Comparison of ENCODE assay signal across 23 mouse cellular contexts in the genomic region with DNA sequence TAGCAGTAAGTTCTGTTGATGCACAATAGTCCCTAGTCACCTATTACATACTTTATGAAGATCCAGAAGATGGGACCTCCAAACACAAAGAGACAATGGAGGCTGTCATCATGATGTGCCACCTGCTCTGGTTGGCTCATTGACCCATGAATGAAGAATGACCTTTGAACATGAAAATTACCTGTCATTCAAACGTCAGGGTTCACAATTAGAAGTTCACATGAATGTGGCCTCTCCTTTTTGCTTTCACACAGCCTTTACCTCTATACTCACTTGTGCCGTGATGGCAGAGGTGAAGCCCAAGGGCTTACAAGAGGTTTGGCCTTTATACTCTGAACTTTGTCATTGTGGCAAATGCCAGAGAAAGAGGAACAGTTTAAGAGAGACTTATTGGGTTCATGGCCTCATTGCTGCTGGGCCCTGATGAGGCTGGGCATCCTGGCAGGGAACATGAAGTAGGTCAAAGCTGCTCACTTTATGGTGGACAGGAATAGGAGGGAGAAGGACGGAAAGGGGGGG. TPM values are rescaled to one million over a fixed set of nuclear protein-coding genes. Genes with fewer than 3 reads are reported as not detected.
"Had no signal": no experiment of that assay in that cellular context is flagged by ENCODE, and none has a peak within 500 bp of the region (broad histone marks: within the 10 kb centered on the region; RNA-seq: fewer than 3 reads in every experiment).

No protein-coding gene starts in this region.

- H3K4me3 ChIP-seq: limb, embryonic 10.5 days; limb, embryonic 13.5 days; liver, embryonic 12.5 days; liver, embryonic 15.5 days; midbrain, embryonic 12.5 days; midbrain, embryonic 15.5 days; myocyte; neural tube, embryonic 13.5 days had no signal

- ATAC-seq: hindbrain, postnatal 0 days; inflammation-experienced regulatory T-cells, adult 6 months; liver, embryonic 12.5 days; midbrain, embryonic 15.5 days had no signal

- H3K36me3 ChIP-seq: limb, embryonic 10.5 days; limb, embryonic 13.5 days; liver, embryonic 12.5 days; midbrain, embryonic 12.5 days; midbrain, embryonic 15.5 days; neural tube, embryonic 13.5 days had no signal

- H3K9me3 ChIP-seq: limb, embryonic 10.5 days; limb, embryonic 13.5 days; liver, embryonic 12.5 days; liver, embryonic 15.5 days; midbrain, embryonic 12.5 days; midbrain, embryonic 15.5 days; neural tube, embryonic 13.5 days had no signal

- H3K27ac ChIP-seq: hindbrain, embryonic 14.5 days; hindbrain, postnatal 0 days; limb, embryonic 10.5 days; limb, embryonic 13.5 days; liver, embryonic 12.5 days; liver, embryonic 15.5 days; midbrain, embryonic 12.5 days; midbrain, embryonic 15.5 days; neural tube, embryonic 13.5 days had no signal

- H3K27me3 ChIP-seq: limb, embryonic 13.5 days; liver, embryonic 12.5 days; liver, embryonic 15.5 days; midbrain, embryonic 12.5 days; midbrain, embryonic 15.5 days; neural tube, embryonic 13.5 days had no signal

- H3K4me1 ChIP-seq: limb, embryonic 10.5 days; limb, embryonic 13.5 days; liver, embryonic 12.5 days; midbrain, embryonic 12.5 days; midbrain, embryonic 15.5 days; neural tube, embryonic 13.5 days had no signal

- H3K4me2 ChIP-seq: hindbrain, embryonic 14.5 days; limb, embryonic 13.5 days; liver, embryonic 12.5 days; liver, embryonic 15.5 days; midbrain, embryonic 12.5 days; midbrain, embryonic 15.5 days; neural tube, embryonic 13.5 days had no signal

- DNase-seq: kidney, adult 18-20 months; lung, adult 2 months; lung, postnatal 14 days; lung, postnatal 4 days; retina, postnatal 1 day; right cerebral cortex, postnatal 25 days; thymus, adult 18-20 months; thymus, postnatal 36 days had no signal

- H3K9ac ChIP-seq: hindbrain, embryonic 14.5 days; limb, embryonic 13.5 days; liver, embryonic 12.5 days; liver, embryonic 15.5 days; midbrain, embryonic 12.5 days; midbrain, embryonic 15.5 days; neural tube, embryonic 13.5 days had no signal

RNA-seq across cellular contexts. Expression of gene Hsd17b2, which starts 35.0 kb away (rescaled TPM):
- total RNA-seq: hindbrain, postnatal 0 days; megakaryocyte progenitor cell, adult 5-6 weeks; megakaryocyte-erythroid progenitor cell, adult 5-6 weeks had no signal
- polyA plus RNA-seq: limb, embryonic 10.5 days; limb, embryonic 13.5 days; lung, embryonic 16.5 days; midbrain, embryonic 12.5 days; midbrain, embryonic 15.5 days; myocyte; spleen, adult 2 months had no signal
